Mouse (Mus musculus) hindbrain, embryonic 16.5 days (tissue): Measurements from ENCODE around the gene 4930558K02Rik. TPM values are rescaled to one million over a fixed set of nuclear protein-coding genes. Genes with fewer than 3 reads are reported as not detected.
A peak's percentile ranks its signal among the peaks of the same experiment; 100 is the strongest.

Experiments
- ATAC-seq: fragments of 200-750 bp; cut with Nextera tagmentation; 2 replicates; pipeline ENCODE4 v1.8.0; 2017; ENCODE audit warnings: moderate TSS enrichment, moderate library complexity
- H3K27ac ChIP-seq: fragments of 300-500 bp; sonication (generic); 2 replicates; pipeline ENCODE4 v1.5.1; 2014; ENCODE audit warnings: low read depth, mild to moderate bottlenecking, control low read depth, low read length, moderate library complexity
- H3K27me3 ChIP-seq: fragments of 300-500 bp; sonication (generic); replicated peaks from 2 replicates; pipeline ENCODE4 v1.6.1; 2014; ENCODE audit warnings: low read length; ENCODE audit not compliant: control insufficient read depth, insufficient read depth
- H3K36me3 ChIP-seq: fragments of 300-500 bp; sonication (generic); 2 replicates; pipeline ENCODE4 v1.6.1; 2014; ENCODE audit warnings: mild to moderate bottlenecking, low read length, moderate library complexity, mixed read lengths; ENCODE audit not compliant: control insufficient read depth, insufficient read depth
- H3K4me1 ChIP-seq: fragments of 300-500 bp; sonication (generic); 2 replicates; pipeline ENCODE4 v1.6.1; 2014; ENCODE audit warnings: low read depth, low read length; ENCODE audit not compliant: control insufficient read depth, insufficient read depth
- H3K4me2 ChIP-seq: fragments of 300-500 bp; sonication (generic); 2 replicates; pipeline ENCODE4 v1.6.1; 2014; ENCODE audit warnings: mild to moderate bottlenecking, low read length, control low read depth, moderate library complexity
- H3K4me3 ChIP-seq: fragments of 300-500 bp; sonication (generic); 2 replicates; pipeline ENCODE4 v1.5.1; 2014; ENCODE audit warnings: mild to moderate bottlenecking, low read length, control low read depth, moderate library complexity
- H3K9ac ChIP-seq: fragments of 300-500 bp; sonication (generic); 2 replicates; pipeline ENCODE4 v1.6.1; 2014; ENCODE audit warnings: low read depth, mild to moderate bottlenecking, control low read depth, low read length, moderate library complexity
- H3K9me3 ChIP-seq: fragments of 300-500 bp; sonication (generic); 2 replicates; pipeline ENCODE4 v1.6.1; 2014; ENCODE audit warnings: mild to moderate bottlenecking, low read length, moderate library complexity; ENCODE audit not compliant: control insufficient read depth
- WGBS: fragments of 180-500 bp; shearing (Covaris S2); extraction: QIAGEN DNeasy Blood & Tissue Kit; methylation state at CpG from one replicate; pipeline ENCODE4 v1.1.7; 2014; 5-methylcytosine and 5-hydroxymethylcytosine counted together
- polyA plus RNA-seq: library from polyadenylated mRNA; unstranded; fragments of >200 nt; fragmentation: Nextera tagmentation; extraction: Ambion mirVana; gene quantifications from 2 replicates; pipeline ENCODE4 v1.2.1, GENCODE M21; 2015

4930558K02Rik gene
- polyA plus RNA-seq, 1 experiment from 2014 or later = 0.25 TPM

DNA sequence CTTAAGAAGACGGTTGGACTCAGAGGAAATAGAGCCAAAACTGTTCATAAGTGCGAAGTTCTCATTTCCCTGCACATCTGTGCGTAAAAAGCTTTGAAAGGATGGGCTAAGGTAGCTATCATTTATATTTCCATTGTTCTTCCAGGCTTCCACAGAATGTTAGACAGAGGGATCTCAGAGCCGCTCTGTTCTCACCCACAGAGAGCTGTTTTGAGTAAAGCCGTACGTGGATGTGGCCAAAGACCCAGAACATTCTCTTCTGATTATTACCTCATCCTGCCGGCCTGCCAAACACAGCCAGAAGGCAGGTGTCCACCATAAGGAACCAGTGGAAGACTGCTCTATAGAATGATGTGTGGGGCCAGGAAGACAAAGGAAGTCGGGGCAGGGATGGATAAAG lies 21.9 kb upstream of the 4930558K02Rik start:
- H3K4me2 ChIP-seq = no peak overlapping the region
- no peaks in the 10 kb centered on the region for H3K9me3 ChIP-seq
- H3K27me3 ChIP-seq = no peaks in the 10 kb centered on the region
- no peak overlapping the region for H3K9ac ChIP-seq
- WGBS = 64% methylated on average over 8 of the region's 8 CpGs
- ATAC-seq = no peak
- peaks cover 12% of the 10 kb centered on the region for H3K4me1 ChIP-seq
- H3K4me3 ChIP-seq = no peak overlapping the region
- no peak overlapping the region for H3K27ac ChIP-seq
- H3K36me3 ChIP-seq = no peaks in the 10 kb centered on the region

DNA sequence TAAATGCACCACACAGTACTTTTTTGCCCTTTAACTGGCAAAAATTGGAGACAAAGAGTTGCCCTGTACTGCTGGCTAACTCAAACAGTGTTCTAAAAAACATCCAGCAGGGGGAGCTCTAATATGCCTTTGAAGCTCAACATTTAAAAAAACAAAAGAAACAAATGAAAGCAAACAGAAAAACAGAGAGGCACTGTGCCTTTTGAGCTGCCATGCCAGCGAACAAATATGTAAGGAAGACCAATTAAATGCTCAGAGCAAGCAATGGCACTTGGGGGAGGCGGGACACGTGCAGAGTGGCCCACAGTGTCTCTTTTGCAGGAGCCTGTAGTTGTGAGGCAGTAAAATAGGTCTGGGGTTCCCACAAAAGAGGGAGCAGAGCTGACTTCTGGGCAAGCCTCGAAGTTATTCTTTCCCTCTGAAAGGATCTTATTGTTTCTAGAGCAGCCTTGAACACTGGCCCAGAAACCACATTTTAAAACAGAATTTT lies 20.5 kb upstream of the 4930558K02Rik start:
- no peaks in the 10 kb centered on the region for H3K27me3 ChIP-seq
- peaks cover 8% of the 10 kb centered on the region for H3K4me1 ChIP-seq
- H3K4me3 ChIP-seq = no peak overlapping the region
- peak overlapping the region; percentile 21 for H3K27ac ChIP-seq
- no peaks in the 10 kb centered on the region for H3K36me3 ChIP-seq
- H3K9me3 ChIP-seq = no peaks in the 10 kb centered on the region
- H3K4me2 ChIP-seq = peak overlapping the region; percentile 40
- peak; percentile 95 for ATAC-seq
- no peak overlapping the region for H3K9ac ChIP-seq
- 0% methylated on average over 4 of the region's 4 CpGs for WGBS

- H3K4me3 ChIP-seq = no peak overlapping the region
- ATAC-seq = no peak
- 44% methylated on average over 5 of the region's 5 CpGs for WGBS
- peak overlapping the region; percentile 13; the same call in 1 of the 2 replicates for H3K27ac ChIP-seq
- no peaks in the 10 kb centered on the region for H3K9me3 ChIP-seq
- H3K4me2 ChIP-seq = no peak overlapping the region
- no peaks in the 10 kb centered on the region for H3K36me3 ChIP-seq
- no peaks in the 10 kb centered on the region for H3K27me3 ChIP-seq
- H3K9ac ChIP-seq = peak overlapping the region; percentile 12; the same call in 1 of the 2 replicates
- peaks cover 5% of the 10 kb centered on the region; the same call in 1 of the 2 replicates for H3K4me1 ChIP-seq
Measured at GRCm38 (mm10) chr1:161999338-161999737, 19.9 kb upstream of the 4930558K02Rik start.

GRCm38 (mm10) chr1:161998781-161999180 lies 19.3 kb upstream of the 4930558K02Rik start:
- H3K9ac ChIP-seq = no peak overlapping the region
- no peaks in the 10 kb centered on the region for H3K9me3 ChIP-seq
- H3K27me3 ChIP-seq = no peaks in the 10 kb centered on the region
- peaks cover 5% of the 10 kb centered on the region; the same call in 1 of the 2 replicates for H3K4me1 ChIP-seq
- H3K27ac ChIP-seq = no peak overlapping the region
- H3K36me3 ChIP-seq = no peaks in the 10 kb centered on the region
- ATAC-seq = no peak
- H3K4me2 ChIP-seq = no peak overlapping the region
- WGBS = 77% methylated on average over 4 of the region's 4 CpGs
- H3K4me3 ChIP-seq = no peak overlapping the region

- Histone ChIP-seq H3K27ac (no peak overlapping the region), H3K9ac (no peak overlapping the region), H3K9me3 (no peaks in the 10 kb centered on the region), H3K4me2 (no peak overlapping the region), H3K4me1 (no peaks in the 10 kb centered on the region), H3K4me3 (no peak overlapping the region), H3K27me3 (no peaks in the 10 kb centered on the region), H3K36me3 (no peaks in the 10 kb centered on the region)
- ATAC-seq = no peak
- WGBS = 89% methylated on average over 7 of the region's 7 CpGs
Measured at GRCm38 (mm10) chr1:161992389-161992788, 13.0 kb upstream of the 4930558K02Rik start.

DNA sequence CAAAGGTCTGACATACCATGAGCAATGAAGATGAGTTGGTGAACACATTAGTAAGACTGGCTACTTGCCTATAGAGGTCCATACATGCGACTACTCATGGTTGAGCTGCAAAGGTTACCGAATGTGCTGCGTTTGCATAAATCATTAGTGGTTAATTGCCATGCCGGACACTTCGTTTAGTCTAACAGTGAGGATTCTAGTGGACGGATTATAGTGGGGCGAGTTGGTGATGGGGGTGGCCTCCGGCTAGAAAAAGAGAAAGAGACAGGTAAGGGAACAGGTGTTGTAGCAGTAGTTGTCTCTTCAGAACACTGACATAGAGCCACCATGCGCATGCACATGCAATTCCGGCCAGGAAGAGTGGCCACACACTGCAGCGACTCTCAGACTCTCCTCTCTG lies 12.4 kb upstream of the 4930558K02Rik start:
- H3K9ac ChIP-seq = no peak overlapping the region
- H3K27ac ChIP-seq = no peak overlapping the region
- ATAC-seq = no peak
- no peaks in the 10 kb centered on the region for H3K9me3 ChIP-seq
- WGBS = 93% methylated on average over 11 of the region's 11 CpGs
- H3K4me3 ChIP-seq = no peak overlapping the region
- H3K27me3 ChIP-seq = no peaks in the 10 kb centered on the region
- H3K36me3 ChIP-seq = no peaks in the 10 kb centered on the region
- no peaks in the 10 kb centered on the region for H3K4me1 ChIP-seq
- no peak overlapping the region for H3K4me2 ChIP-seq

- H3K9me3 ChIP-seq = no peaks in the 10 kb centered on the region
- no peaks in the 10 kb centered on the region for H3K36me3 ChIP-seq
- H3K9ac ChIP-seq = no peak overlapping the region
- H3K4me3 ChIP-seq = no peak overlapping the region
- ATAC-seq = no peak
- no peak overlapping the region for H3K27ac ChIP-seq
- H3K4me1 ChIP-seq = no peaks in the 10 kb centered on the region
- H3K27me3 ChIP-seq = no peaks in the 10 kb centered on the region
- 59% methylated on average over 10 of the region's 10 CpGs for WGBS
- H3K4me2 ChIP-seq = no peak overlapping the region
Measured at GRCm38 (mm10) chr1:161990684-161991578, 11.5 kb upstream of the 4930558K02Rik start.

DNA sequence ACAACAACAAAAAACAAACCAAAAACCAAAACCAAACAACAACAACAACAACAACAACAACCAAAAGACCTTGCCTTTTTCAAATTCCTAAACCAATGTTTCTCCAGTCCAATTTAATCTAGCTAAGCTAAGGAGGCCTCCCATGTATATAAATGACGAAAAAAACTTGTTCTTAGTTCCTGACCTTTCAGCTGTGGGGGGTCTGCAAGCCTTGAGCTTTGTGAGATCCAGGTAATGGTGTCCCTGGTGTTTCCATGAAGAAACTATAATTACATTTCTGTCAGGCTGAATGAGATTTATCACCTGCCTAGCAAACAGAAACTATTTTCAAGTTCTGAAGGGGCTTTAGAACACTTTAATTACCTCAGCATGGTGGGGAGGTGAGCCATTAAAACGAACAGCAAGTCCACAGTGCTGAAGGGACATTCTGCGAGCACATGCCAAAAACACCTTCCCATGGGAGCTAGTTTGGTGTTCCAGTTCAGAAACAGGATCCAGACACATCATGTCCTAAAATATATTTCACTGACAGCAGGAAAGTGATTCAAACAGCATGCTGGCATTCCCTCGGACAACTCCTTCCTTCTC lies 4.6 kb upstream of the 4930558K02Rik start:
- Histone ChIP-seq H3K9me3 (no peaks in the 10 kb centered on the region), H3K36me3 (no peaks in the 10 kb centered on the region), H3K4me2 (no peak overlapping the region), H3K4me1 (no peaks in the 10 kb centered on the region; the same call in 1 of the 2 replicates), H3K27ac (no peak overlapping the region), H3K27me3 (no peaks in the 10 kb centered on the region), H3K9ac (no peak overlapping the region), H3K4me3 (no peak overlapping the region)
- ATAC-seq = 0 out of 2 replicates have a peak, but pooled peaks have one; percentile 27
- WGBS = 26% methylated on average over 4 of the region's 4 CpGs

DNA sequence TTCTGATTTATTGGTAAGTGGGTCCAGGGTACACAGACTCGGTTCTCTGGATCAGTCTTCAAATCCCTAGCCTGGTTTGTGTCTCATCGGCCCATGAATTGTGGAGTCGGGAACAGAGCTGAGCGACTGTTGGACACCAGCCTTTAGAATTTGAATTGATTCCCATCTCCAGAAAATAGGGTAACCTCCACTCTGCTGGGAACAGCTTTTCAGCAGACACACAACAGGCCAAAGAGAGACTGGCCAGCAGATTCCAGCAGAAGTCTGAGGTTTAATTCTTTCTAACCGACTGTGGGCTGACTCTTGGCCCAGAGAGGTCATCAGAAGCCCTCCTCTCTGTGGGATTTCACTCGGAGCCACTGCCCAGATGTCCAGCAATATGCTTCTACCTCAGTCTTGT lies 4.0 kb upstream of the 4930558K02Rik start:
- 66% methylated on average over 6 of the region's 6 CpGs for WGBS
- H3K9ac ChIP-seq = no peak overlapping the region
- H3K9me3 ChIP-seq = no peaks in the 10 kb centered on the region
- H3K4me3 ChIP-seq = no peak overlapping the region
- H3K36me3 ChIP-seq = no peaks in the 10 kb centered on the region
- no peaks in the 10 kb centered on the region; the same call in 1 of the 2 replicates for H3K4me1 ChIP-seq
- H3K4me2 ChIP-seq = no peak overlapping the region
- H3K27ac ChIP-seq = no peak overlapping the region
- H3K27me3 ChIP-seq = no peaks in the 10 kb centered on the region
- no peak for ATAC-seq
